Mouse (Mus musculus) liver, embryonic 16.5 days (tissue): ENCODE measurements at regions not wholly inside any gene's neighbourhood (a gene's known extent, or its start where the extent isn't known, plus 50 kb on each side); places are given as distances from the start of the nearest gene placed in this dataset.

Experiments
- ATAC-seq: fragments of 200-750 bp; cut with Nextera tagmentation; 2 replicates; pipeline ENCODE4 v1.8.0; 2017; ENCODE audit warnings: low read depth, mild to moderate bottlenecking, moderate number of reproducible peaks, moderate library complexity
- H3K27ac ChIP-seq: fragments of 300-500 bp; sonication (generic); 2 replicates; pipeline ENCODE4 v1.5.1; 2014; ENCODE audit warnings: mild to moderate bottlenecking, low read length
- H3K27me3 ChIP-seq: fragments of 300-500 bp; sonication (generic); 2 replicates; pipeline ENCODE4 v1.6.1; 2014; ENCODE audit warnings: low read depth, low read length, mixed read lengths; ENCODE audit not compliant: control insufficient read depth, insufficient read depth
- H3K36me3 ChIP-seq: fragments of 300-500 bp; sonication (generic); 2 replicates; pipeline ENCODE4 v1.6.1; 2014; ENCODE audit warnings: mild to moderate bottlenecking; ENCODE audit not compliant: control insufficient read depth, insufficient read depth
- H3K4me1 ChIP-seq: fragments of 300-500 bp; sonication (generic); 2 replicates; pipeline ENCODE4 v1.6.1; 2014; ENCODE audit warnings: low read depth, low read length, mixed read lengths; ENCODE audit not compliant: control insufficient read depth
- H3K4me2 ChIP-seq: fragments of 300-500 bp; sonication (generic); 2 replicates; pipeline ENCODE4 v1.6.1; 2014; ENCODE audit warnings: low read depth, low read length, mixed read lengths
- H3K4me3 ChIP-seq: fragments of 300-500 bp; sonication (generic); 2 replicates; pipeline ENCODE4 v1.5.1; 2014; ENCODE audit warnings: low read depth, mild to moderate bottlenecking, low read length
- H3K9ac ChIP-seq: fragments of 300-500 bp; sonication (generic); 2 replicates; pipeline ENCODE4 v1.6.1; 2014; ENCODE audit warnings: low read depth, low read length
- H3K9me3 ChIP-seq: fragments of 300-500 bp; sonication (generic); replicated peaks from 2 replicates; pipeline ENCODE4 v1.6.1; 2016; ENCODE audit warnings: low read length; ENCODE audit not compliant: control insufficient read depth
- whole genome bisulfite sequencing: fragments of 180-500 bp; shearing (Covaris S2); extraction: QIAGEN DNeasy Blood & Tissue Kit; methylation state at CpG from one replicate; pipeline ENCODE4 v1.1.7; 2014; ENCODE audit not compliant: insufficient replicate concordance; 5-methylcytosine and 5-hydroxymethylcytosine counted together

DNA sequence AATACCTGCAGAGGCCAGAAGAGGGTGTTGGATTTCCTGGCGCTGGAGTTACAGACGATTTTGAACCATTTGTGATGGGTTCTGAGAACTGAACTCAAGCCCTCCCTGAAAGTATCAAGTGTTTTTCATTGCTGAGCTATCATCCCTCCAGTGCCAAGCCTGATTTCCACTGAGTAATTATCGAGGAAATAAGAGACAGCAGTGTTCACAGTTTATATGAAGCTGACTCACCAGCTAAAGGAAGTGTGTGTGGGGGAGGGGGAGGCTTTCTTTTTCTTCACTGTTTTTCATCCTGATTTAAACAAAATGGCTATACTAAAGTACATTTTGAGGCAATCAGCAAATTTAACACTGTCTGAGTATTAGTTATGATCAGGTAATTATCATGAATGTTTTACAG lies 227.4 kb upstream of the Tmem132c start:
- H3K27ac ChIP-seq = no peak overlapping the region
- no peak for ATAC-seq
- H3K9me3 ChIP-seq = no peaks in the 10 kb centered on the region; the same call in 1 of the 2 replicates
- H3K4me2 ChIP-seq = no peak overlapping the region
- no peak overlapping the region for H3K9ac ChIP-seq
- H3K4me1 ChIP-seq = no peaks in the 10 kb centered on the region
- no peaks in the 10 kb centered on the region for H3K36me3 ChIP-seq
- no peak overlapping the region for H3K4me3 ChIP-seq
- 63% methylated on average over 3 of the region's 3 CpGs for WGBS
- no peaks in the 10 kb centered on the region for H3K27me3 ChIP-seq

DNA sequence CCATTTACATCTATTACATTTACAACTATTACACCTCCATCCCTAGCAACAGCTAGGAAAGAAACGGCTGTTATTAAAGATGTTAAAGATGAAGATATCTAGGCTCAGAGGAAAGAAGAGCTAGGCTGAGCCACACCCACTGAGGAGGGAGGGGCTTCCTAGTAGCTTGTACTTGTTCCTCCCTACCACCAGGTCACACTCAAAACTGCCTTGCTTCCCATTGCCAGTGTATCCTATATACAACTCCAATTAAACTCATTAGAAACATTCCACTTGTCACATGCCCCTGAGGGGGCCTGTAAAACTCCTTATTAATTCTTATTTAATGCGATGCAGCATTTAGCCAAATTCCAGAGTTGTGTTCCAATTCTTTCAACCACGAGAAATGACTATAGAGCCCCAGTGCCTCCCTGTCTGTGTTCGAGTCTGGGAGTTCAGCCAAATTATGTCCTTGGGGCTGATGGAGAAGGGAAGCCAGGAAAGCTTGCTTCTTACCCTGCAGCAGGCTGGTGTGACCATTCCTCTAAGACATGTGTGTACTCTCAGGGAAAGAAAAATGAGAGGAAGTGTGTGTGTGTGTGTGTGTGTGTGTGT lies 225.0 kb upstream of the Tmem132c start:
- Histone ChIP-seq H3K9ac (no peak overlapping the region), H3K4me1 (no peaks in the 10 kb centered on the region), H3K27me3 (no peaks in the 10 kb centered on the region), H3K27ac (no peak overlapping the region), H3K4me3 (no peak overlapping the region), H3K9me3 (no peaks in the 10 kb centered on the region; the same call in 1 of the 2 replicates), H3K4me2 (no peak overlapping the region), H3K36me3 (no peaks in the 10 kb centered on the region)
- no peak for ATAC-seq
- 49% methylated on average over 4 of the region's 4 CpGs for WGBS

DNA sequence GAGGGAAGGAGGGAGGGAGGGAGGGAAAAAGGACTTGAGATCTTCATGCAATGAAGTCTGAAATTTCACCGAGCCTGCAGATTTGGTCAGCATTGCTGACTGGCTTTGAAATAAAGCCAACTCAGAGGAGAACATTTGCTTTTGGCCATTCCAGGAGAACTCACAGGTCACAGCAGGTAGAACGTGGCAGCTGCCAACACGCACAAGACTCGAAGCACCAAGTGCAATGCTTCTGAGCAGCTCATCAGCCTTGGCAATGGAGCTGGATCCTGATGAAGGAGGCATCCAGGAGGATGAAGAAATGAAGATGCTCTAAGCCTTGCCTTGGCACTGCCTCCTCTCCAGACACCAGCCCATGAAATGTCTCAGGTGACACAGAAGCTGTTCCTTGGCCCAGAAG lies 223.6 kb upstream of the Tmem132c start:
- no peak overlapping the region for H3K9ac ChIP-seq
- no peaks in the 10 kb centered on the region for H3K36me3 ChIP-seq
- ATAC-seq = no peak
- H3K4me2 ChIP-seq = no peak overlapping the region
- H3K27ac ChIP-seq = no peak overlapping the region
- no peaks in the 10 kb centered on the region for H3K4me1 ChIP-seq
- H3K4me3 ChIP-seq = no peak overlapping the region
- no peaks in the 10 kb centered on the region for H3K27me3 ChIP-seq
- 54% methylated on average over 4 of the region's 4 CpGs for whole genome bisulfite sequencing
- H3K9me3 ChIP-seq = no peaks in the 10 kb centered on the region; the same call in 1 of the 2 replicates

DNA sequence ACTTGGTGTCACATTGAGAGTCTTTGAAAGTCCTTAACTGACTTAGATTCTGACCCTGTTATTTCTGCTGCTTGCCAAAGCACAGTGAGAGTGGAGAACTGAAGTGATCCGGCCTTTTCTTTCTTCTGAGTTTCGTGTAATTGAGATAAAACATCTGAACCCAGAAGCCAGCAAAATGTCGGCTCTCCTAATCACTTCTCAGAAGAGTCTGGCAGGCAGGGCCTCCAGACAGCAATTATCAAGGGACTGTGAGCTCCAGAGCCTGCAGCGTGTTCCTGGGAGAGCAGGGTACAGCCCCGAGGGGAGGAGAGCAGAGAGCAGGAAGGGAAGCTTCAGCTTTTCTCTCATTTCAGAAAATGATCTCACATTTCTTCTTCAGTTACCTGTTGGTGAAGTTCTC lies 205.1 kb upstream of the Tmem132c start:
- no peak overlapping the region for H3K4me3 ChIP-seq
- H3K9ac ChIP-seq = no peak overlapping the region
- no peak for ATAC-seq
- H3K4me2 ChIP-seq = no peak overlapping the region
- 37% methylated on average over 5 of the region's 5 CpGs for WGBS
- no peaks in the 10 kb centered on the region for H3K9me3 ChIP-seq
- H3K4me1 ChIP-seq = no peaks in the 10 kb centered on the region
- no peaks in the 10 kb centered on the region for H3K27me3 ChIP-seq
- no peaks in the 10 kb centered on the region for H3K36me3 ChIP-seq
- H3K27ac ChIP-seq = no peak overlapping the region

DNA sequence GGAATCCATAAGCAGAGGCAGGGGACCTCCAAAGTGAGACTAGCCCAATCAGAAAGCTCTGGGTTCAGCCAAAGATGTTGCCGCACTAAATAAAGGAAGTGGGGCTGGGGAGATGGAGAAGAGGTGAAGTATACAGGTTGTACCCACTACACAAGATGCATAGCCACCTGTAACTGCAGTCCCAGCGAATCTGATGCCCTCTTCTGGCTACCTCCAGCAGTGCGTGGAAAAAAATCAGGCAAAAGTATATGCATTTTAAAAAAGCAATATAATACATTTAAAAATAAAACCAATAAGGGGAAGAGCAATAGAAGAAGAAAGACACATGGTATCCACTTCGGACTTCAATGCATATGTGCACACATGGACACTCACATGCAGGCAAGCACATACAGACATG lies 183.8 kb upstream of the Tmem132c start:
- no peak overlapping the region for H3K4me3 ChIP-seq
- H3K27ac ChIP-seq = no peak overlapping the region
- no peak for ATAC-seq
- no peak overlapping the region for H3K4me2 ChIP-seq
- 48% methylated on average over 4 of the region's 4 CpGs for WGBS
- H3K36me3 ChIP-seq = no peaks in the 10 kb centered on the region
- no peaks in the 10 kb centered on the region; the same call in 1 of the 2 replicates for H3K9me3 ChIP-seq
- no peak overlapping the region for H3K9ac ChIP-seq
- no peaks in the 10 kb centered on the region for H3K4me1 ChIP-seq
- H3K27me3 ChIP-seq = no peaks in the 10 kb centered on the region

DNA sequence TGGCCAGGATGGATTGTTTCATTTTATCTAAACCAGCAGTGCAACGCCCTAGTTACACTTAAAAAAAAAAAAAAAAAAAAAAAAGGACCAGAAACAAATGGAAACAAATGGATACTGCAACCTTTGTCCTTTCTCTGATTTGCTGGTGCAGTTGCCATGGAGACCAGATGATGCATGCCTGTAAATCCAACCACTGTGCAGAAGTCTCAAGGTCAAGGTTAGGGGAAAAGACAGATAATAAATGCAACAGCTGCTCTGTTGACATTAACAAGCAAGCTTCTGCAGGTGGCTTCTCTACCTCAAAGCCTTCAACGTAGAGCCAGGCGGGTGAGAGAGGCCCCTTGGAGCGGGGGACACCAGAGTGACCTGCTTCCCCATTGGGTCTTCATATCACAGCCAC lies 167.3 kb upstream of the Tmem132c start:
- no peaks in the 10 kb centered on the region for H3K9me3 ChIP-seq
- H3K27me3 ChIP-seq = no peaks in the 10 kb centered on the region
- no peaks in the 10 kb centered on the region for H3K36me3 ChIP-seq
- no peak overlapping the region for H3K4me3 ChIP-seq
- H3K4me1 ChIP-seq = no peaks in the 10 kb centered on the region
- ATAC-seq = no peak
- no peak overlapping the region for H3K4me2 ChIP-seq
- H3K27ac ChIP-seq = no peak overlapping the region
- WGBS = 38% methylated on average over 4 of the region's 4 CpGs
- H3K9ac ChIP-seq = no peak overlapping the region
